Mouse (Mus musculus) adrenal gland, postnatal 36 days (tissue): ENCODE results near the gene Prss42. TPM values are rescaled to one million over a fixed set of nuclear protein-coding genes. Genes with fewer than 3 reads are reported as not detected.

Source experiments
- DNase-seq, 2 experiments: peaks; one replicate each; pipeline ENCODE4 v3.0.0; 2021; ENCODE audit warnings: mixed read lengths in 1 of 2
- long read RNA-seq, 2 experiments: library from polyadenylated mRNA; stranded (forward); transcript quantifications; one replicate each; pipeline ENCODE4 v2.0.0; 2021; ENCODE audit warnings: borderline sequencing depth in 2 of 2
- total RNA-seq, 2 experiments: library from RNA; stranded (reverse); gene quantifications; 2 replicates each; pipeline ENCODE4 v1.2.3; 2021

Gene Prss42
- not detected for total RNA-seq
- long read RNA-seq, experiment 1 = 0 reads
- long read RNA-seq, experiment 2 = 0 reads

DNA sequence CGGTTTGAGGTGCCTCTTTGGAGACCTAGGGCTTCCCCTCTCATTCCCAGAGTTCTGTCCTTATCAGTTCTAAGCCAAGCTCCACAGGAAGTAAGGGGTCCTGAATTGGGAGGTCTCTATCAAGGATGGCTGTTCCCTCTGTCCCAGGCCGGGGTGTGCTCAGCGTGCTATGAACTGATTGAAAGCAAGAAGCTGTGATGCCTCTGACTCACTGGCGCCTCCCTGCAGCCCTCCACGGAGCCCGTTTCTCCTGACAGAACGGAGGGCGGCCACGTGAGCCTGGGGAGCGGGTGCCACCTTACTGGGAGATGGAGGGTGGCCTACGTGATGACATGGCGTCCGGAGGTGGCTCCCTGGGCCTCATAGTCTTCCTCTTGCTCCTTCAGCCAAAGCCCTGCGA, at the start of gene Prss42:
TSS of gene Prss42 (plus strand) at position 301 of the 400 bp plus-strand sequence.
- no peak for DNase-seq

- no peak for DNase-seq
Measured at GRCm38 (mm10) chr9:110748451-110748850, 49.5 kb upstream of the Prss42 start.

GRCm38 (mm10) chr9:110750404-110751187, 47.4 kb upstream of the Prss42 start:
- DNase-seq = no peak

DNA sequence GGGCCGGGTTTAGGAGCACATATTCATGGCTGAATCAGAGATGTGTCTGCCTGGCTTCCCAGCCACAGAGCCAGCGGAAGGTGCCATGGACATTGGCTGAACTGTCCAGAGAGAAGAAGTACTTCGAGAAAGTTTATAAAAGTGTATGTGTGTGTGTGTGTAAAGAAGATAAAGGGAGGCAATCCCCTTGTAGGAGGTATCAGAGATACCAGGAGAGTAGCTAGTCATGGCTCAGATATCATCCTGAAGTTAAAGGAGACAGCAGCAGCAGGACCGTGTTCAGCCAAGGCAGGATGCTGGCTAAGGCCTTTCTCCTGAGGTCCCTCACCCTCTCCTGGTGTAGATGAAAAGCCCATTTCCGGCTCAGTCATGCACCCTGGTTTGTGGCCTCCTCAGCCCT, 46.6 kb upstream of the Prss42 start:
- DNase-seq = no peak

- DNase-seq = no peak
Measured at GRCm38 (mm10) chr9:110752917-110753435, 45.0 kb upstream of the Prss42 start.

- DNase-seq = no peak
Measured at GRCm38 (mm10) chr9:110753773-110754172, 44.2 kb upstream of the Prss42 start.

DNA sequence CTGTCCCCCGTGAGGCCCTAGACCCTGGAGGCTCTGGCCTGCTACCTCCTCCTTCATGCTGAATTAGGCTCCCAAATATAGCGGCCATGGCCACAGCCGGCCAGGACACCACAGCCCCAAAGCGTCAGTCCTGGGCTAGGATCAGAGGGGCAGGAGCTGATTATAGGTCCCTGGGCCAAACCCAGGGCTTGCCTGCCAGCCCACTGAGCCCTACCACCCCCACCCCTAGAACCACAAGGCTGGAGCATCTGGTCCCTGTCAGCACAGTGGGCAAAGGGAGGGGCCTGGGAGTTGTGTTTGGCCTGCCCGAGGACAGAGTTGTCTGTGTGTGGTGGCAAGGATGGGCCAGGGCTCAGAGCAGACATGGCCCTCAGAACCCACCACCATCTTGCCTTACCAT, 40.1 kb upstream of the Prss42 start:
- no peak for DNase-seq

- DNase-seq = peak; percentile 61 to 80
Measured at GRCm38 (mm10) chr9:110758605-110759004, 39.4 kb upstream of the Prss42 start.

- DNase-seq = peak; percentile 69 to 79
Measured at GRCm38 (mm10) chr9:110759265-110759664, 38.7 kb upstream of the Prss42 start.

GRCm38 (mm10) chr9:110760886-110761285, 37.1 kb upstream of the Prss42 start:
- DNase-seq = no peak

- DNase-seq = no peak
Measured at GRCm38 (mm10) chr9:110762763-110763162, 35.2 kb upstream of the Prss42 start.

DNA sequence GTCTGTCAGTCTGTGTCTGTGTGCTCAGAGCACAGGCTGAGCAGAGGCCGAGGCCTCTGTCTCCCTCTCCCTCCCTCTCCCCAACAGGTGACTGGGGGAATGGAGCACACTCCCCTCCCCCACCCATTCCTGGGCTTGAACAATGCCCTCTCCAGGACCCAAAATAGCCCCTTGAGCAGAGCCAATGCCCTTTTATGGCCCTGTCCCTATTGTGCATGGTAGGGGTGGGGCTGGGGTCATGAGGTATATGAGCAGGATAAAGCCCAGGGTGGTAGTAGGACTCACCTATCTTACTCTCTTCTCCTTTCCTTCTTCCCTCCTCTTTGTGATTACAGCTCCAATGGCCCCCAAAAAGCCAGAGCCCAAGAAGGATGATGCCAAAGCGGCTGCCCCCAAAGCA, 34.6 kb upstream of the Prss42 start:
- no peak for DNase-seq

- no peak for DNase-seq
Measured at GRCm38 (mm10) chr9:110772336-110772735, 25.6 kb upstream of the Prss42 start.

- no peak for DNase-seq
Measured at GRCm38 (mm10) chr9:110774403-110775268, 23.3 kb upstream of the Prss42 start.

GRCm38 (mm10) chr9:110775269-110776022, 22.5 kb upstream of the Prss42 start:
- no peak for DNase-seq

DNA sequence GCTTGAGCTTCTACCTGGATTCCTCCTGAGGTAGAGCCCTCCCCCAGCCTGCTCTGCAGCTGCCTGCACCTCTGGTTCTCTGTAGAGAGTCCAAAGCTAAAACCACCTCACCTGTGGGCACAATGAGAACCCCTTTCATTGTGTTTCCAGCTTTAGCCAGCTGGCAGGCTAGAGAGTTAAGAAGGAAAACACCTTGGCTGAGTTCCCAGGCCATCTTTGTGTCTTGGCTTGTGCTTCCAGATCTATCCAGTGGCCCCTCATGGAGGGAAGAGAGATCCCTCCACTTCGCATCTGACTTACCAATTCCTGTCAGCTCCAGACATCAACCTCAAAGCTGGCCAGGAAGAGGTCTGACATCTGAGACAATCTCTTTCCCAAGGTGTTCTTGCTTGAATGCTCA, 19.9 kb upstream of the Prss42 start:
- DNase-seq = no peak

- no peak for DNase-seq
Measured at GRCm38 (mm10) chr9:110778559-110778958, 19.4 kb upstream of the Prss42 start.

GRCm38 (mm10) chr9:110779242-110779913, 18.6 kb upstream of the Prss42 start:
- peak; percentile 10 to 37 for DNase-seq

DNA sequence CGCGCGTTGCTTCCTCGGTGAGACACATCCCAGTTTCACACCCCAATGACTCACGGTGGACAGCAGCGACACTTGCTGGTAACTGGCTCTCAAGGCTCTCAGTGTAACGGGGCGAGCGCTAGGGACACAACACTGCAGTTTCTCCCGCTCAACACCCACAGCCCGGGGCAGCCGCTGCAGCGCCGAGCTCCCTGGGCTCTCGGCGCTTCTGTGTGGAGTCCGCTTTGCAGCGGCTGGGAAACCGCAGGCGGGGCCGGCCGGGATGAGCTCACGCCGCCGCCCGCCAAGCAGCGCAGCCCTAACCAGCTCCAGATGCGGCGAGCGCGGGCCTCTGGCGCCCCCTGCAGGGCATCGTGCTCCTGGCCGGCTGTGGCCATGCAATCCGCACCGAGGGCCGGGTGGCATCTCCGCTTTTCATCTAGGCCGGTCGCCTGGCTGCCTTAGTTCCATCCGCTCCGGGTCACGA, 16.7 kb upstream of the Prss42 start:
- DNase-seq = peak; percentile 98 to 99

DNA sequence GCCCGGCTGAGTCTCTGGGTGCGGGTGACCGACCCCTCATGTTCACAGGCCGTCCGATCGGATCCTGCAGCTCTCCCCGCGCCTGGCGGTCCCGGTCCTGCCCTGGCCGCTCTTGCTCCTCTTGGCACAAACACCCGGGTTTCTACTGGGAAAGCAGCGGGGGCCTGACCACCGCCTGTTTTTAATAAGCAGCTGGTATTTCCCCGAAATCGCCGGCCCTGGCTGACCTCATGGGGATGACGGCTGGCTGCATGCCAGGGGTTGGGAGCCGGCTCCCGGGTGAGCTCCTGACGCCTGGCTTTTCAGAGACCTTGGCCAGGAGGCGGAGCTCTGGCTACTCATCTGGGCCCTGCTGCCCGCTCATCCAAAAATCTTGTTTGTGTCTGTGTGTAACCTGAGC, 16.2 kb upstream of the Prss42 start:
- DNase-seq = peak; percentile 95 to 96

- DNase-seq = no peak
Measured at GRCm38 (mm10) chr9:110783611-110784010, 14.4 kb upstream of the Prss42 start.
